Mouse (Mus musculus) MEL (cell line): ENCODE results near the gene Ntrk3. TPM values are rescaled to one million over a fixed set of nuclear protein-coding genes. Genes with fewer than 3 reads are reported as not detected.

ENCODE experiments used
- DNase-seq: peaks from one replicate; pipeline ENCODE4 v3.0.0; 2011; ENCODE audit warnings: low read depth, low spot score
- H3K27ac ChIP-seq: 2 replicates; pipeline ENCODE4 v1.5.1; 2012; ENCODE audit warnings: low read depth, mild to moderate bottlenecking, control low read depth, low read length, moderate library complexity; ENCODE audit not compliant: control insufficient read depth
- H3K27me3 ChIP-seq, 2 experiments: fragments of 150-350 bp in 1 of 2; sonication (generic) in 1 of 2; 2 replicates each; pipeline ENCODE4 v1.6.1; 2012; ENCODE audit warnings: low read length in 2 of 2, mild to moderate bottlenecking in 2 of 2, improper control_type of control experiment in 1 of 2, moderate library complexity in 1 of 2; ENCODE audit not compliant: insufficient read depth in 2 of 2, control insufficient read depth in 1 of 2
- H3K36me3 ChIP-seq, 2 experiments: 2 replicates each; pipeline ENCODE4 v1.6.1; 2012 to 2014; ENCODE audit warnings: low read length in 2 of 2, improper control_type of control experiment in 1 of 2, inconsistent platforms in 1 of 2, mild to moderate bottlenecking in 1 of 2; ENCODE audit not compliant: insufficient read depth in 2 of 2, control insufficient read depth in 1 of 2
- H3K4me1 ChIP-seq, 2 experiments: fragments of 150-350 bp in 1 of 2; sonication (generic) in 1 of 2; 2 replicates each; pipeline ENCODE4 v1.6.1; 2012; ENCODE audit warnings: low read length in 2 of 2, improper control_type of control experiment in 1 of 2, mild to moderate bottlenecking in 1 of 2; ENCODE audit not compliant: insufficient read depth in 2 of 2, control insufficient read depth in 1 of 2
- H3K4me3 ChIP-seq, 2 experiments: fragments of 150-350 bp in 1 of 2; sonication (generic) in 1 of 2; 2 replicates each; pipeline ENCODE4 v1.5.1; 2012; ENCODE audit warnings: low read depth in 2 of 2, low read length in 2 of 2, mild to moderate bottlenecking in 2 of 2, moderate library complexity in 2 of 2, control low read depth in 1 of 2, improper control_type of control experiment in 1 of 2; ENCODE audit not compliant: control insufficient read depth in 1 of 2, insufficient read depth in 1 of 2
- H3K79me2 ChIP-seq: 2 replicates; pipeline ENCODE4 v1.6.1; 2012; ENCODE audit warnings: mild to moderate bottlenecking, low read length, moderate library complexity; ENCODE audit not compliant: control insufficient read depth, poor library complexity, insufficient read depth
- H3K9ac ChIP-seq: 2 replicates; pipeline ENCODE4 v1.6.1; 2012; ENCODE audit warnings: low read depth, mild to moderate bottlenecking, control low read depth, low read length, moderate library complexity; ENCODE audit not compliant: control insufficient read depth, poor library complexity, severe bottlenecking
- H3K9me3 ChIP-seq: fragments of 150-350 bp; sonication (generic); replicated peaks from 2 replicates; pipeline ENCODE4 v1.6.1; 2012; ENCODE audit warnings: mild to moderate bottlenecking, low read length, improper control_type of control experiment, moderate library complexity; ENCODE audit not compliant: insufficient read depth
- CHD2 ChIP-seq: IDR thresholded peaks from 2 replicates; pipeline ENCODE4 v1.6.1; 2011; ENCODE audit warnings: low read length, improper control_type of control experiment
- E2F4 ChIP-seq: IDR thresholded peaks from 2 replicates; pipeline ENCODE4 v1.6.1; 2011; ENCODE audit warnings: low read depth, low read length, improper control_type of control experiment, borderline replicate concordance
- ETS1 ChIP-seq: IDR thresholded peaks from 2 replicates; pipeline ENCODE4 v1.6.1; 2012; ENCODE audit warnings: low read depth, mild to moderate bottlenecking, inconsistent platforms, low read length, improper control_type of control experiment, moderate library complexity
- JUND ChIP-seq: IDR thresholded peaks from 2 replicates; pipeline ENCODE4 v1.6.1; 2011; ENCODE audit warnings: low read depth, mild to moderate bottlenecking, improper control_type of control experiment, low read length
- MAFK ChIP-seq: IDR thresholded peaks from 2 replicates; pipeline ENCODE4 v1.6.1; 2011; ENCODE audit warnings: low read depth, mild to moderate bottlenecking, low read length, improper control_type of control experiment, borderline replicate concordance
- MEF2A ChIP-seq: IDR thresholded peaks from 2 replicates; pipeline ENCODE4 v1.6.1; 2014; ENCODE audit warnings: low read depth, mild to moderate bottlenecking, inconsistent platforms, low read length, improper control_type of control experiment; ENCODE audit not compliant: poor library complexity, insufficient replicate concordance, severe bottlenecking; ENCODE audit errors: extremely low read depth
- MXI1 ChIP-seq: IDR thresholded peaks from 2 replicates; pipeline ENCODE4 v1.6.1; 2011; ENCODE audit warnings: mild to moderate bottlenecking, low read depth, low read length, improper control_type of control experiment
- MYB ChIP-seq: IDR thresholded peaks from 2 replicates; pipeline ENCODE4 v1.6.1; 2011; ENCODE audit warnings: mild to moderate bottlenecking, low read depth, low read length, improper control_type of control experiment
- MYC ChIP-seq: IDR thresholded peaks from 2 replicates; pipeline ENCODE4 v1.6.1; 2011; ENCODE audit warnings: low read depth, mild to moderate bottlenecking, low read length, improper control_type of control experiment, moderate library complexity
- NELFE ChIP-seq: IDR thresholded peaks from 2 replicates; pipeline ENCODE4 v1.6.1; 2011; ENCODE audit warnings: low read depth, low read length, improper control_type of control experiment
- NRF1 ChIP-seq: IDR thresholded peaks from 2 replicates; pipeline ENCODE4 v1.6.1; 2014; ENCODE audit warnings: low read depth, mild to moderate bottlenecking, inconsistent platforms, low read length, improper control_type of control experiment, moderate library complexity; ENCODE audit not compliant: poor library complexity, insufficient read depth, severe bottlenecking
- POLR2A ChIP-seq, 2 experiments: IDR thresholded peaks; 2 replicates each; pipeline ENCODE4 v1.6.1; 2011 to 2012; ENCODE audit warnings: low read length in 2 of 2, mild to moderate bottlenecking in 2 of 2, control low read depth in 1 of 2, improper control_type of control experiment in 1 of 2, low read depth in 1 of 2, moderate library complexity in 1 of 2; ENCODE audit not compliant: control insufficient read depth in 1 of 2, insufficient read depth in 1 of 2, poor library complexity in 1 of 2
- TBP ChIP-seq: IDR thresholded peaks from 2 replicates; pipeline ENCODE4 v1.8.0; 2011; ENCODE audit warnings: low read depth, low read length, improper control_type of control experiment
- TCF12 ChIP-seq: IDR thresholded peaks from 2 replicates; pipeline ENCODE4 v1.6.1; 2014; ENCODE audit warnings: low read depth, mild to moderate bottlenecking, inconsistent platforms, low read length, improper control_type of control experiment, moderate library complexity
- USF1 ChIP-seq: IDR thresholded peaks from 2 replicates; pipeline ENCODE4 v1.6.1; 2014; ENCODE audit warnings: low read depth, mild to moderate bottlenecking, inconsistent platforms, low read length, improper control_type of control experiment, moderate library complexity
- ZKSCAN1 ChIP-seq: IDR thresholded peaks from 2 replicates; pipeline ENCODE4 v1.6.1; 2012; ENCODE audit warnings: low read depth, mild to moderate bottlenecking, inconsistent platforms, low read length, improper control_type of control experiment, moderate library complexity
- polyA plus RNA-seq, 2 experiments: library from polyadenylated mRNA; stranded (reverse) in 1 of 2; unstranded in 1 of 2; fragments of >175 nt in 1 of 2; fragments of >200 nt in 1 of 2; gene quantifications; 2 replicates each; pipeline versions ENCODE4 v1.2.1 to v1.2.4; 2012; ENCODE audit warnings: low replicate concordance in 2 of 2, low read depth in 1 of 2; ENCODE audit not compliant: insufficient read length in 2 of 2, insufficient read depth in 1 of 2, missing spikeins in 1 of 2
- total RNA-seq: library from RNA; depleted of rRNA; stranded (reverse); fragments of 300-350 nt; gene quantifications from 2 replicates; pipeline ENCODE4 v1.2.3, GENCODE M21; 2012

Gene Ntrk3
- total and polyA plus RNA-seq, 3 experiments: 0.04 TPM; not detected in 2

DNA sequence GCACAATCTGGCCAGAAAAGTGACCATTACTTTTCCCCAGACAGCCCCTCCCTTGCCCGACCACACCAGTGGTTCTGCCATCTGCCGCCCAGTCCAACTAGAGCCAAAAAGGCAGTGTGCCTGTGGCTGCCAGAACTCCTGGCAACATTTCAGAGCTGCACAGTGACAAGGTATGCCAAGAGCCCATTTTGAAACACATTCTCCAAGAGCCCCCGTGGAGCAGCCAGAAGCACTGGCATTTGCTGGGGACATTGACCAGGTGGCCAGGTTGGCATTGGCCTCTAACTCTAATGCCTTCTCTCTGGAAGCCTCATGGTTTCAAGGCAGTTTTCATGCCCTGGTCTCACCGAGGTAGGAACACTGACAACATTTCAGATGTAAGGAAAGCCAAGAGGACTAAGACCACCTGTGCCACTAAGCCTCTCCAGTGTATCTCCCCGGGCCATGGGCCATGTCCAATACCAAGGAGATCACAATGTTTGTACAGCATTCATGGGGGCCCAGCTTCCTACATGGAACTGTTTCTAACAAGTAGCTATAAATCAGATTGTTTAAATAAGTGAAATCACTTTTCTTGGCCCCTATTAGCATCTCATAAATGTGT, 218.9 kb downstream of the Ntrk3 start:
- TF ChIP-seq CHD2 (no peak), MYC (no peak), ZKSCAN1 (no peak), MAFK (no peak), MYB (no peak), USF1 (no peak), JUND (no peak)
- H3K4me3 ChIP-seq: no peak overlapping the region
- H3K27ac ChIP-seq: no peak overlapping the region
- H3K27me3 ChIP-seq: no peaks in the 10 kb centered on the region
- no peaks in the 10 kb centered on the region for H3K4me1 ChIP-seq
- no peaks in the 10 kb centered on the region for H3K9me3 ChIP-seq
- H3K9ac ChIP-seq: no peak overlapping the region
- no peaks in the 10 kb centered on the region for H3K36me3 ChIP-seq
- DNase-seq: no peak
- H3K79me2 ChIP-seq: no peaks in the 10 kb centered on the region

GRCm38 (mm10) chr7:78515042-78515609, 222.7 kb downstream of the Ntrk3 start:
- H3K4me1 ChIP-seq: no peaks in the 10 kb centered on the region
- H3K9me3 ChIP-seq: no peaks in the 10 kb centered on the region
- no peaks in the 10 kb centered on the region for H3K79me2 ChIP-seq
- H3K36me3 ChIP-seq: no peaks in the 10 kb centered on the region
- no peak overlapping the region for H3K4me3 ChIP-seq
- TF ChIP-seq CHD2: no peak
- TF ChIP-seq NELFE: no peak
- no peak for TF ChIP-seq ETS1
- TF ChIP-seq MAFK: no peak
- TF ChIP-seq MEF2A: no peak
- TF ChIP-seq E2F4: no peak
- TF ChIP-seq TBP: no peak
- no peak for TF ChIP-seq MXI1
- TF ChIP-seq USF1: no peak
- no peak for TF ChIP-seq TCF12
- no peak for TF ChIP-seq NRF1
- TF ChIP-seq POLR2A (IDR thresholded peaks at IDR 0.05; ENCODE audit: control insufficient read depth in 1 of 2, insufficient read depth in 1 of 2, low read depth in 1 of 2, low read length in 2 of 2, poor library complexity in 1 of 2): no peak
- DNase-seq: no peak
- no peaks in the 10 kb centered on the region for H3K27me3 ChIP-seq
- no peak overlapping the region for H3K27ac ChIP-seq
- H3K9ac ChIP-seq: no peak overlapping the region
